Mouse (Mus musculus) macrophage (primary cell): ENCODE data around the gene Trip4. TPM values are rescaled to one million over a fixed set of nuclear protein-coding genes. Genes with fewer than 3 reads are reported as not detected.
"Not testable (repeated sequence)": the region's sequence is repeated elsewhere in the genome, so short reads cannot be mapped to it uniquely, and the experiment has no call there.

ENCODE experiments used
- H3K27ac ChIP-seq: fragments of 350-480 bp; formaldehyde crosslinking; 2 replicates; pipeline ENCODE4 v1.9.0; 2021
- H3K36me3 ChIP-seq: fragments of 350-480 bp; formaldehyde crosslinking; 2 replicates; pipeline ENCODE4 v1.9.0; 2021; ENCODE audit errors: inconsistent target
- H3K4me3 ChIP-seq: fragments of 350-480 bp; formaldehyde crosslinking; 2 replicates; pipeline ENCODE4 v1.9.0; 2021; ENCODE audit errors: inconsistent target
- H3K79me2 ChIP-seq: fragments of 350-480 bp; formaldehyde crosslinking; 2 replicates; pipeline ENCODE4 v1.9.0; 2021; ENCODE audit errors: inconsistent target
- WGBS: methylation state at CpG from one replicate; pipeline ENCODE4 v1.1.7; 2026; ENCODE audit warnings: inconsistent platforms; ENCODE audit not compliant: missing documents; 5-methylcytosine and 5-hydroxymethylcytosine counted together
- polyA plus RNA-seq: library from polyadenylated mRNA; stranded (reverse); fragments of 250-400 nt; gene quantifications from 3 replicates; pipeline ENCODE4 v1.2.4, GENCODE M21; 2018; ENCODE audit warnings: inconsistent platforms

Trip4 gene
- polyA plus RNA-seq, 1 experiment from 2014 or later = 21.8 TPM

GRCm38 (mm10) chr9:65795651-65796050 is 112.9 kb downstream of the Trip4 start:
- Histone ChIP-seq H3K4me3 (no peak overlapping the region), H3K79me2 (no peaks in the 10 kb centered on the region), H3K27ac (no peak overlapping the region), H3K36me3 (0 out of 2 replicates have a peak, but pooled peaks cover 8% of the 10 kb centered on the region)
- WGBS = 97% methylated on average over 2 of the region's 2 CpGs

- H3K4me3 ChIP-seq = no peak overlapping the region
- no peaks in the 10 kb centered on the region for H3K79me2 ChIP-seq
- 94% methylated on average over 5 of the region's 7 CpGs for WGBS
Measured at GRCm38 (mm10) chr9:65794313-65794712, 114.3 kb downstream of the Trip4 start.

DNA sequence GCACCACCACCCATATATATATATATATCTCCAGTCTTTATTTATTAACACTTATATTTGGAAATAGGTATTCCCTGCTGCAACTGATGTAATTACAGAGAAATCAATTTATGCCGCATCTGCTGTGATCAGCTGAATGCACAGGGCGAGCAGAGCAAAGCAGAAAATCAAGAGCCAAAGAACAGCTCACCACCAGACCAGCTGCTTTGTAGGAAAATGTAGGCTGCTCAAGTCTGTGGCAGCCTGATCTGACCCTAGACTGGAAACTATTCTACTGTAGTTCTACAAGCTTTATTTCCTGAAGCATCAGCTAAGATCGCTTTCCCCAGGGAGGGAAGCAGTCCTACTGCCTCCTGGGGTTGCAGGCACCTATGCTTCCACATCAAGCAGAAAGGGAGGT is 115.1 kb downstream of the Trip4 start:
- Histone ChIP-seq H3K4me3 (no peak overlapping the region), H3K27ac (no peak overlapping the region), H3K79me2 (no peaks in the 10 kb centered on the region), H3K36me3 (0 out of 2 replicates have a peak, but pooled peaks cover 8% of the 10 kb centered on the region)
- 90% methylated on average over 3 of the region's 3 CpGs for WGBS

More at GRCm38 (mm10) chr9:65794313-65794712, 114.3 kb downstream of the Trip4 start:
- no peak overlapping the region for H3K27ac ChIP-seq
- 0 out of 2 replicates have a peak, but pooled peaks cover 8% of the 10 kb centered on the region for H3K36me3 ChIP-seq

- H3K4me3 ChIP-seq = no peak overlapping the region
- no peak overlapping the region for H3K27ac ChIP-seq
- WGBS = 95% methylated on average over 3 of the region's 3 CpGs
- 0 out of 2 replicates have a peak, but pooled peaks cover 8% of the 10 kb centered on the region for H3K36me3 ChIP-seq
- H3K79me2 ChIP-seq = no peaks in the 10 kb centered on the region
Measured at GRCm38 (mm10) chr9:65793086-65793485, 115.5 kb downstream of the Trip4 start.

- no peak overlapping the region for H3K27ac ChIP-seq
- H3K4me3 ChIP-seq = no peak overlapping the region
- no peaks in the 10 kb centered on the region for H3K79me2 ChIP-seq
- 0 out of 2 replicates have a peak, but pooled peaks cover 8% of the 10 kb centered on the region for H3K36me3 ChIP-seq
Measured at GRCm38 (mm10) chr9:65791846-65792245, 116.7 kb downstream of the Trip4 start.

GRCm38 (mm10) chr9:65791106-65791505 is 117.5 kb downstream of the Trip4 start:
- Histone ChIP-seq H3K36me3 (0 out of 2 replicates have a peak, but pooled peaks cover 8% of the 10 kb centered on the region), H3K4me3 (no peak overlapping the region), H3K27ac (no peak overlapping the region), H3K79me2 (no peaks in the 10 kb centered on the region)
- 89% methylated on average over 4 of the region's 4 CpGs for WGBS

GRCm38 (mm10) chr9:65789788-65790187 is 118.8 kb downstream of the Trip4 start:
- Histone ChIP-seq H3K36me3 (0 out of 2 replicates have a peak, but pooled peaks cover 5% of the 10 kb centered on the region), H3K4me3 (no peak overlapping the region), H3K27ac (no peak overlapping the region), H3K79me2 (no peaks in the 10 kb centered on the region)
- 98% methylated on average over 3 of the region's 3 CpGs for WGBS

- H3K36me3 ChIP-seq = no peaks in the 10 kb centered on the region
Measured at GRCm38 (mm10) chr9:65788556-65788955, 120.0 kb downstream of the Trip4 start.

DNA sequence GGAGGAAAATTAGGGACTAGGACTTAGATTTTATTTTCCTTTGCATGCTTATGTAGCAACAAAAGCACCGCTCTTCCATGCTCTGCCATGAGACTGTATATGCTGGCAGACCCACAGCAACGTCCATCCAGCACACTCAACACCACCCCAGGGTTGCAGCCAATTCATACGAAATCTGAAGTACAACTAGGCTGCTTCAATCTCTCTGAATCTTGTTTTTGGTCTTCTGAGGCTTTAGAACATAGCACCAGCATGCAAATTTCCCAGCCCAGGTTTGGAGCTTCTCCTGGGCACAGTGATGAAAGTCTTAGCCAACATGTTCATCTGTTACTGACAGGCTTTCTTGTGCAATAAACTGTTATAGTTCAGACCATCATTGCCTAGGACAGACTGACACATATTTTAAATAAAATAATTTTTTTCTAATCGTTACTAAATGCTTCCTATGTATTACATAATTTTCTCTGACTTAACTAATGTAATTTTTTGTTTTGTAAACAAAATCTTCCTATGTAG is 120.7 kb downstream of the Trip4 start:
- WGBS = 61% methylated on average over 4 of the region's 4 CpGs
- no peaks in the 10 kb centered on the region for H3K79me2 ChIP-seq
- no peak overlapping the region for H3K27ac ChIP-seq
- H3K4me3 ChIP-seq = no peak overlapping the region
- H3K36me3 ChIP-seq = no peaks in the 10 kb centered on the region

More at GRCm38 (mm10) chr9:65788556-65788955, 120.0 kb downstream of the Trip4 start:
- 79% methylated on average over 4 of the region's 4 CpGs for WGBS
- Histone ChIP-seq H3K27ac (no peak overlapping the region), H3K79me2 (no peaks in the 10 kb centered on the region), H3K4me3 (no peak overlapping the region)

DNA sequence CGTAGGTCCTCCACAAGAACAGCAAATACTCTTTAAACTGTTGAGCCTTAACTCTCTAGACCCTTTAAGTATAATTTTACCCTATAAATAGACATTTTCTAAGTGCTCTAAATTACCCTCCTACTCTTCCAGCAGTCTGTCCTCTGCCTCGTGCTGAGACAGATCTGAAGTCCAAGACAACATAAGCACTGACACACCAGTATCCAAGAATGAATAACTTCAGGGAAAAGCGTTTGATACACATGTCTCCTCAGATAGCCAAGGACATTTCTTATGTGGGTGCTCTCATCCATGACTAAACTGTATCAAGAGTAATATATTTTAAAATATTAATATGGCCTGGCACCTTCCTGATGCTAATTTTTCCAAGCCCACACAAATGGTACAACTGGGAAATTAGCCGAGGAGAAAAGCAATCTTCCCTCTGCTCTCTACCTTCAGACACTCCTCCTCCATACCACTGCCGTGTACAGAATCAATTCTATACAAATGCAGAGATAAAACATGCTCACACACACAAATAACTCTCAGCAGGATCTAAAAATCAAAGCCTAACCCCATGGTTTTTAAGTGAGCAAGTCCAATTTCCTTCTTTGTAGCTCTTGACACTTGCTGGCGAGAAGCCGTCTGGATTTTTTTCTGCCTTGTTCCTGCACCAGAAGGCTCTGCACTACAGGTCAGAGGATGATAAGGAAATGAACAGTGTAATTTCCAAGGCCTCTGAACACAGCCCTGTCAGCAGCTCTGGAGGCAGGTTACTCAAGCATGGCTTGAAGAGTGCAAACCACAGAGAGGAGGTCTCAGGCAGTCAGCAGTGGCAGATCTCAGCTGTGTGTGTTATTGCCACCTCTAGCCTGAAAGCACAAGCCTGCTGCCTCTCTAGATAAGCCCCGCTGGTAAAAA is 121.5 kb downstream of the Trip4 start:
- Histone ChIP-seq H3K27ac (no peak overlapping the region), H3K79me2 (no peaks in the 10 kb centered on the region), H3K4me3 (no peak overlapping the region), H3K36me3 (no peaks in the 10 kb centered on the region)
- WGBS = 68% methylated on average over 8 of the region's 8 CpGs

DNA sequence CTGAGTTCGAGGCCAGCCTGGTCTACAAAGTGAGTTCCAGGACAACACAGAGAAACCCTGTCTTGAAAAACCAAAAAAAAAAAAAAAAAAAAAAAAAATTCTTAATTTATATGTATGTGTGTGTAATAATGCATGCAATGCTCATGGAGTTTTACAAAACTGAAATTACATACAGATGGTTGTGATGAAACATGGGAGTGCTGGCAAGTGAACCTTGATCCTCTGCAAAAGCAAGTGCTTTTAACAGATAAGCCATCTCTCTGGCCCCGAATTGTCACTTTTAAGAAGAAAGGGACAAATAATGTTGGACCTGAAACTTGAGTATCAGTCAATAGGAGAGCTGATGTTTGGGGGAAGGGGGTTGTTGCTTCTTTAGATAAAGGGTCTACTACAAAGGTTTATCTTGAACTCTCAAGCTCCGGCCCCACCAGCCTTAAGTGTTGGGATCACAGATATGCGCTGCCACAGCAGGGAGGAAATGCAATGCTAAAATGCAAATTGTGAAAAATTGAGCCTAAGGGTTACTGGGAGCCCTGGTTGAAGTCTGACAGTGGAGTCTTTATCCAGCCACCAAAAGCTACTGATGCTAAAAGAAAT is 122.7 kb downstream of the Trip4 start:
- no peaks in the 10 kb centered on the region for H3K36me3 ChIP-seq
- H3K4me3 ChIP-seq = no peak overlapping the region
- 96% methylated on average over 4 of the region's 4 CpGs for WGBS
- no peak overlapping the region for H3K27ac ChIP-seq
- H3K79me2 ChIP-seq = no peaks in the 10 kb centered on the region

GRCm38 (mm10) chr9:65779619-65780018 is 129.0 kb downstream of the Trip4 start:
- not testable (repeated sequence) for H3K79me2 ChIP-seq, H3K36me3 ChIP-seq, H3K27ac ChIP-seq, H3K4me3 ChIP-seq
- WGBS = 96% methylated on average over 3 of the region's 3 CpGs
